ENCODE assay signal across 9 mouse cellular contexts in genomic region chr8:121905420-121905819, GRCm38 (mm10). TPM values are rescaled to one million over a fixed set of nuclear protein-coding genes. Genes with fewer than 3 reads are reported as not detected.
DNase-seq lines count a peak whose midpoint lies in the region; ATAC-seq and TF ChIP-seq lines count a peak whose summit lies in the region.
"Had no signal": no experiment of that assay in that cellular context is flagged by ENCODE, and none has a peak within 500 bp of the region (broad histone marks: within the 10 kb centered on the region; RNA-seq: fewer than 3 reads in every experiment).

No protein-coding gene starts in this region.

- peak overlapping the region; percentile 83 for H3K4me3 ChIP-seq in heart, embryonic 13.5 days
- H3K4me3 ChIP-seq in G1E (ENCODE audit: low read depth, low read length), result peak overlapping the region; percentile 100
- H3K4me3 ChIP-seq in hindbrain, embryonic 11.5 days (ENCODE audit: low read depth, low read length), result peak overlapping the region; percentile 70
- peak overlapping the region; percentile 75; the same call in 1 of the 2 replicates for H3K4me3 ChIP-seq in midbrain, embryonic 11.5 days (ENCODE audit: low read depth, low read length)

- H3K27ac ChIP-seq in heart, embryonic 13.5 days (replicated peaks), result no peak overlapping the region
- H3K27ac ChIP-seq in hindbrain, embryonic 11.5 days (ENCODE audit: low read depth, low read length), result no peak overlapping the region
- no peak overlapping the region for H3K27ac ChIP-seq in midbrain, embryonic 11.5 days (ENCODE audit: low read depth, low read length)

- ATAC-seq in heart, embryonic 13.5 days (ENCODE audit: extremely low read depth, insufficient number of reproducible peaks, low FRiP score, low TSS enrichment), result no peak
- no peak for ATAC-seq in G1E (ENCODE audit: extremely low read depth, insufficient number of reproducible peaks, low FRiP score, poor library complexity, severe bottlenecking)
- no peak for ATAC-seq in hindbrain, embryonic 11.5 days (ENCODE audit: low FRiP score)
- ATAC-seq in midbrain, embryonic 11.5 days (ENCODE audit: low FRiP score), result no peak

- 60% methylated on average over 1 of the region's 1 CpGs for WGBS in heart, embryonic 13.5 days
- WGBS in hindbrain, embryonic 11.5 days, result 75% methylated on average over 1 of the region's 1 CpGs
- WGBS in midbrain, embryonic 11.5 days, result 59% methylated on average over 1 of the region's 1 CpGs

- H3K4me2 ChIP-seq in heart, embryonic 13.5 days, result peak overlapping the region; percentile 95
- H3K4me2 ChIP-seq in hindbrain, embryonic 11.5 days (replicated peaks; ENCODE audit: low read depth, low read length), result peak overlapping the region; percentile 98; the same call in 1 of the 2 replicates
- peak overlapping the region; percentile 99 for H3K4me2 ChIP-seq in midbrain, embryonic 11.5 days

- no peaks in the 10 kb centered on the region for H3K36me3 ChIP-seq in heart, embryonic 13.5 days
- peaks cover 56% of the 10 kb centered on the region for H3K36me3 ChIP-seq in G1E (replicated peaks)
- H3K36me3 ChIP-seq in hindbrain, embryonic 11.5 days (ENCODE audit: control insufficient read depth, insufficient read depth, low read length), result no peaks in the 10 kb centered on the region
- H3K36me3 ChIP-seq in midbrain, embryonic 11.5 days (ENCODE audit: control insufficient read depth, insufficient read depth, low read length), result no peaks in the 10 kb centered on the region

- no peak for DNase-seq in heart, adult 18-20 months
- no peak for DNase-seq in G1E (ENCODE audit: low spot score)
- no peak for DNase-seq in hindbrain, embryonic 11.5 days (ENCODE audit: low spot score)
- no peak for DNase-seq in midbrain, embryonic 11.5 days (ENCODE audit: low spot score, missing footprints)
- no peak for DNase-seq in adrenal gland, adult 2 months
- DNase-seq in layer of hippocampus, adult 9-11 months, result no peak
- DNase-seq in urinary bladder, adult 2 months (ENCODE audit: low spot score), result no peak
- DNase-seq: lung, postnatal 4 days had no signal

- H3K4me1 ChIP-seq in heart, embryonic 13.5 days, result peaks cover 65% of the 10 kb centered on the region
- H3K4me1 ChIP-seq in G1E (ENCODE audit: insufficient read depth, low read depth, low read length), result peaks cover 92% of the 10 kb centered on the region
- peaks cover 6% of the 10 kb centered on the region; the same call in 1 of the 2 replicates for H3K4me1 ChIP-seq in hindbrain, embryonic 11.5 days (replicated peaks; ENCODE audit: control insufficient read depth, insufficient read depth, low read length)
- peaks cover 20% of the 10 kb centered on the region for H3K4me1 ChIP-seq in midbrain, embryonic 11.5 days (ENCODE audit: control insufficient read depth, insufficient read depth, low read length)

- H3K9me3 ChIP-seq in heart, embryonic 13.5 days, result no peaks in the 10 kb centered on the region
- no peaks in the 10 kb centered on the region for H3K9me3 ChIP-seq in G1E (replicated peaks)
- H3K9me3 ChIP-seq in hindbrain, embryonic 11.5 days (ENCODE audit: control insufficient read depth, low read length), result no peaks in the 10 kb centered on the region
- H3K9me3 ChIP-seq in midbrain, embryonic 11.5 days (ENCODE audit: control insufficient read depth, low read length), result no peaks in the 10 kb centered on the region

- H3K9ac ChIP-seq in heart, embryonic 13.5 days, result peak overlapping the region; percentile 86
- H3K9ac ChIP-seq in hindbrain, embryonic 11.5 days (ENCODE audit: low read depth, low read length), result 0 out of 2 replicates have a peak overlapping the region, but pooled peaks have one; percentile 27
- H3K9ac ChIP-seq in midbrain, embryonic 11.5 days (ENCODE audit: low read length), result peak overlapping the region; percentile 44

- H3K27me3 ChIP-seq in heart, embryonic 13.5 days (replicated peaks), result peaks cover 12% of the 10 kb centered on the region
- no peaks in the 10 kb centered on the region for H3K27me3 ChIP-seq in G1E (ENCODE audit: insufficient read depth, low read length)
- H3K27me3 ChIP-seq in hindbrain, embryonic 11.5 days (ENCODE audit: control insufficient read depth, insufficient read depth, low read length), result peaks cover 2% of the 10 kb centered on the region; the same call in 1 of the 2 replicates
- H3K27me3 ChIP-seq in midbrain, embryonic 11.5 days (ENCODE audit: control insufficient read depth, insufficient read depth, low read length), result peaks cover 3% of the 10 kb centered on the region; the same call in 1 of the 2 replicates

- TF ChIP-seq CTCF in G1E (IDR thresholded peaks at IDR 0.05; ENCODE audit: low read depth, low read length), result no peak

RNA-seq across cellular contexts. Expression of gene Slc7a5, which starts 2.1 kb away (rescaled TPM):
- polyA plus RNA-seq in heart, embryonic 13.5 days (2015; fragmentation: Nextera tagmentation; extraction: Ambion mirVana), result 16.1 and 17.3 TPM in 2 replicates
- total RNA-seq in heart, adult 18-20 months (2021), result 1 to 10 TPM; 4.1 to 4.8 TPM
- total RNA-seq in G1E (2014; fragmentation: Nextera tagmentation) (88.8 and 141 TPM in 2 replicates), G1E (2017) (32.5 and 32.6 TPM in 2 replicates)
- polyA plus RNA-seq in G1E (2012), result 92.9 and 127 TPM in 2 replicates
- 23.3 and 29.9 TPM in 2 replicates for polyA plus RNA-seq in hindbrain, embryonic 11.5 days (2014; fragmentation: Nextera tagmentation; extraction: Ambion mirVana)
- 34.9 and 36.5 TPM in 2 replicates for polyA plus RNA-seq in midbrain, embryonic 11.5 days (2014; fragmentation: Nextera tagmentation; extraction: Ambion mirVana)
- 10 to 100 TPM; 38.9 to 46.4 TPM for total RNA-seq in adrenal gland, adult 2 months (2021)
- 93.9 and 97.5 TPM in 2 replicates for polyA plus RNA-seq in adrenal gland, adult 2 months (2012; rRNA removed)
- 11.0 and 14.1 TPM in 2 replicates for polyA plus RNA-seq in urinary bladder, adult 2 months (2012; rRNA removed)

RNA-seq across cellular contexts. Expression of gene Car5a, which starts 39.3 kb away (rescaled TPM):
- 0.12 and 0.31 TPM in 2 replicates for polyA plus RNA-seq in heart, embryonic 13.5 days (2015; fragmentation: Nextera tagmentation; extraction: Ambion mirVana)
- total RNA-seq in heart, adult 18-20 months (2021), result not detected
- total RNA-seq in G1E (2014; fragmentation: Nextera tagmentation) (0.68 and 1.4 TPM in 2 replicates), G1E (2017) (0.16 TPM in 1 of 2 replicates, not detected in the other)
- 0.41 and 0.57 TPM in 2 replicates for polyA plus RNA-seq in G1E (2012)
- polyA plus RNA-seq in hindbrain, embryonic 11.5 days (2014; fragmentation: Nextera tagmentation; extraction: Ambion mirVana), result 0.15 TPM in 1 of 2 replicates, not detected in the other
- 0.14 TPM in 1 of 2 replicates, not detected in the other for polyA plus RNA-seq in midbrain, embryonic 11.5 days (2014; fragmentation: Nextera tagmentation; extraction: Ambion mirVana)
- total RNA-seq in adrenal gland, adult 2 months (2021), result under 1 TPM in 1 of 2 experiments, not detected in 1; 0.69 TPM
- polyA plus RNA-seq in adrenal gland, adult 2 months (2012; rRNA removed), result 0.12 TPM in 1 of 2 replicates, not detected in the other
- 0.07 TPM in 1 of 2 replicates, not detected in the other for polyA plus RNA-seq in urinary bladder, adult 2 months (2012; rRNA removed)

RNA-seq across cellular contexts. Expression of gene Banp, which starts 44.1 kb away (rescaled TPM):
- polyA plus RNA-seq in heart, embryonic 13.5 days (2015; fragmentation: Nextera tagmentation; extraction: Ambion mirVana), result 23.1 and 30.4 TPM in 2 replicates
- total RNA-seq in heart, adult 18-20 months (2021), result 10 to 100 TPM; 30.4 to 35.6 TPM
- total RNA-seq in G1E (2014; fragmentation: Nextera tagmentation) (35.7 and 43.5 TPM in 2 replicates), G1E (2017) (42.5 and 46.6 TPM in 2 replicates)
- polyA plus RNA-seq in G1E (2012), result 49.1 and 50.7 TPM in 2 replicates
- 50.8 and 51.8 TPM in 2 replicates for polyA plus RNA-seq in hindbrain, embryonic 11.5 days (2014; fragmentation: Nextera tagmentation; extraction: Ambion mirVana)
- 48.8 and 53.4 TPM in 2 replicates for polyA plus RNA-seq in midbrain, embryonic 11.5 days (2014; fragmentation: Nextera tagmentation; extraction: Ambion mirVana)
- total RNA-seq in adrenal gland, adult 2 months (2021), result 10 to 100 TPM; 16.3 to 52.3 TPM
- polyA plus RNA-seq in adrenal gland, adult 2 months (2012; rRNA removed), result 72.5 and 72.6 TPM in 2 replicates
- 32.7 and 45.7 TPM in 2 replicates for polyA plus RNA-seq in urinary bladder, adult 2 months (2012; rRNA removed)

Comparison
In these comparisons a context has a peak if more than half of its experiments do, and no peak if none do; other contexts are left out.
1. H3K9ac ChIP-seq: peak in every context shown above with its lines; median percentile 86 in heart, embryonic 13.5 days; 44 in midbrain, embryonic 11.5 days; 27 in hindbrain, embryonic 11.5 days.